Mouse (Mus musculus) embryonic fibroblast, embryonic 13.5 days (primary cell): ENCODE data around the gene Srgn.

Experiments
- CTCF ChIP-seq: IDR thresholded peaks from 2 replicates; pipeline ENCODE4 v1.5.1; 2011; ENCODE audit warnings: mild to moderate bottlenecking, control low read depth, low read length, moderate library complexity, borderline replicate concordance; ENCODE audit not compliant: insufficient read depth
- POLR2A ChIP-seq: IDR thresholded peaks from 2 replicates; pipeline ENCODE4 v1.6.1; 2011; ENCODE audit warnings: low read depth, mild to moderate bottlenecking, control low read depth, low read length, moderate library complexity

DNA sequence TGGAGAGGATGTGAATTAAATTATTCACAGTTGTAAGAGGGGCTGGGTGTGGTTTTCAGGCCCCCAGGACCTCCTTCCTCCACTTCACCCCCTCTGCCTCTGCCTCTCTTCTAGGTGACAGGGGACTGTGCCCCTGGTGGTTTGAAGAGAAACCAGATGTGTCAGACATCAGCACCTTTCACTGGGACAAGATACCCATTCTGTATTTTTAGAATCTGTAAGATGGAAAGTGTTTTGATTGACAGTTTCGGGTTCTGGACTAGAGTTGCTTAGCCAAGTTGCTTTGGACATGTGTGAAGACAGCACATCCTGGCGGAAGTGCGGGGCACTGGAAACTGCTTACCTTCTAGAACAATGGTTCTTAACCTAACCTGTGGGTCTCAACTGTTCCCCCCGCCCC, 17.1 kb upstream of the Srgn start:
- TF ChIP-seq CTCF (no peak), POLR2A (no peak)
